Mouse (Mus musculus): ENCODE measurements around the gene Nfe2. TPM values are rescaled to one million over a fixed set of nuclear protein-coding genes. Genes with fewer than 3 reads are reported as not detected.

The Nfe2 gene
- total RNA-seq (2021) = not detected
- long read RNA-seq, experiment 1 = 0 reads
- long read RNA-seq, experiment 2 = 0 reads

- DNase-seq (ENCODE audit: low spot score in 2 of 2) = no peak
- intact Hi-C loops (cut with DNase I) = no loop called here
These were observed at the start of gene Nfe2 for GRCm38 (mm10) chr15:103257790-103258728. Gene Nfe2, minus strand, starts transcription at chr15:103258403.

GRCm38 (mm10) chr15:103307125-103307524, 48.9 kb upstream of the Nfe2 start:
- intact Hi-C loops (cut with DNase I) = loop anchor here (1.0 to 5.0 kb wide), 4 partner anchors 22 to 124 kb away; partner anchors contain the start of gene Copz1
- peak; percentile 94 to 96 for DNase-seq (ENCODE audit: low spot score in 2 of 2)

- DNase-seq (ENCODE audit: low spot score in 2 of 2) = no peak
- intact Hi-C loops (cut with DNase I) = loop anchor here (2.0 to 5.0 kb wide), 3 partner anchors 21 to 123 kb away; partner anchors contain the start of gene Copz1
These were observed 47.8 kb upstream of the Nfe2 start for GRCm38 (mm10) chr15:103305792-103306645.

GRCm38 (mm10) chr15:103305070-103305678, 47.0 kb upstream of the Nfe2 start:
- DNase-seq (ENCODE audit: low spot score in 2 of 2) = peak; percentile 97 to 100
- intact Hi-C loops (cut with DNase I) = loop anchor here (5.0 kb wide), 1 partner anchor 33 kb away; the partner anchor contains the start of gene Copz1

- DNase-seq (ENCODE audit: low spot score in 2 of 2) = no peak
- intact Hi-C loops (cut with DNase I) = no loop called here
These were observed 46.4 kb upstream of the Nfe2 start for GRCm38 (mm10) chr15:103304616-103304969.

- intact Hi-C loops (cut with DNase I) = no loop called here
These were observed 45.9 kb upstream of the Nfe2 start for GRCm38 (mm10) chr15:103303916-103304615.

GRCm38 (mm10) chr15:103302341-103303021, 44.3 kb upstream of the Nfe2 start:
- intact Hi-C loops (cut with DNase I) = no loop called here
- no peak for DNase-seq (ENCODE audit: low spot score in 2 of 2)

More at GRCm38 (mm10) chr15:103303916-103304615, 45.9 kb upstream of the Nfe2 start:
- DNase-seq (ENCODE audit: low spot score in 2 of 2) = no peak

GRCm38 (mm10) chr15:103301547-103302340, 43.5 kb upstream of the Nfe2 start:
- DNase-seq (ENCODE audit: low spot score in 2 of 2) = no peak
- intact Hi-C loops (cut with DNase I) = no loop called here

GRCm38 (mm10) chr15:103301046-103301445, 42.8 kb upstream of the Nfe2 start:
- intact Hi-C loops (cut with DNase I) = no loop called here

GRCm38 (mm10) chr15:103300560-103300959, 42.4 kb upstream of the Nfe2 start:
- DNase-seq (ENCODE audit: low spot score in 2 of 2) = no peak

More at GRCm38 (mm10) chr15:103301046-103301445, 42.8 kb upstream of the Nfe2 start:
- no peak for DNase-seq (ENCODE audit: low spot score in 2 of 2)

GRCm38 (mm10) chr15:103300067-103300471, 41.9 kb upstream of the Nfe2 start:
- DNase-seq (ENCODE audit: low spot score in 2 of 2) = peak; percentile 62 to 70
- intact Hi-C loops (cut with DNase I) = no loop called here

More at GRCm38 (mm10) chr15:103300560-103300959, 42.4 kb upstream of the Nfe2 start:
- intact Hi-C loops (cut with DNase I) = no loop called here

GRCm38 (mm10) chr15:103299644-103300043, 41.4 kb upstream of the Nfe2 start:
- no peak for DNase-seq (ENCODE audit: low spot score in 2 of 2)

GRCm38 (mm10) chr15:103298861-103299616, 40.8 kb upstream of the Nfe2 start:
- intact Hi-C loops (cut with DNase I) = no loop called here

More at GRCm38 (mm10) chr15:103299644-103300043, 41.4 kb upstream of the Nfe2 start:
- intact Hi-C loops (cut with DNase I) = no loop called here

GRCm38 (mm10) chr15:103298026-103298425, 39.8 kb upstream of the Nfe2 start:
- intact Hi-C loops (cut with DNase I) = no loop called here

More at GRCm38 (mm10) chr15:103298861-103299616, 40.8 kb upstream of the Nfe2 start:
- no peak for DNase-seq (ENCODE audit: low spot score in 2 of 2)

GRCm38 (mm10) chr15:103297313-103297712, 39.1 kb upstream of the Nfe2 start:
- intact Hi-C loops (cut with DNase I) = no loop called here

More at GRCm38 (mm10) chr15:103298026-103298425, 39.8 kb upstream of the Nfe2 start:
- DNase-seq (ENCODE audit: low spot score in 2 of 2) = no peak

GRCm38 (mm10) chr15:103295851-103296250, 37.6 kb upstream of the Nfe2 start:
- intact Hi-C loops (cut with DNase I) = no loop called here
- no peak for DNase-seq (ENCODE audit: low spot score in 2 of 2)

More at GRCm38 (mm10) chr15:103297313-103297712, 39.1 kb upstream of the Nfe2 start:
- DNase-seq (ENCODE audit: low spot score in 2 of 2) = no peak
